Mouse (Mus musculus) natural killer cell, adult 2 months (primary cell): ENCODE results near the gene Ceacam16.

ENCODE experiments used
- DNase-seq, 2 experiments: peaks; one replicate each; pipeline ENCODE4 v3.0.0; 2022; ENCODE audit warnings: low spot score in 2 of 2

The Ceacam16 gene

GRCm38 (mm10) chr7:19861199-19861598 is at the start of gene Ceacam16:
Gene Ceacam16, minus strand, starts transcription at chr7:19861299.
- DNase-seq, result no peak

- peak; percentile 59 to 75 for DNase-seq
These were observed 49.6 kb upstream of the Ceacam16 start for GRCm38 (mm10) chr7:19910421-19911291.

- peak; percentile 57 to 71 for DNase-seq
These were observed 28.8 kb upstream of the Ceacam16 start for GRCm38 (mm10) chr7:19889881-19890280.

GRCm38 (mm10) chr7:19887849-19888248 is 26.8 kb upstream of the Ceacam16 start, which contains the start of gene Ceacam19:
Gene Ceacam19, minus strand, starts transcription at chr7:19887965.
- DNase-seq, result no peak

GRCm38 (mm10) chr7:19880754-19881153 is 19.7 kb upstream of the Ceacam16 start:
- no peak for DNase-seq

GRCm38 (mm10) chr7:19876781-19877425 is 15.8 kb upstream of the Ceacam16 start:
- DNase-seq, result peak; percentile 63 to 76

- DNase-seq, result peak; percentile 49 to 64
These were observed 15.0 kb upstream of the Ceacam16 start for GRCm38 (mm10) chr7:19875948-19876682.

GRCm38 (mm10) chr7:19871943-19872601 is 11.0 kb upstream of the Ceacam16 start:
- peak in 1 of 2 experiments; percentile 49 for DNase-seq

GRCm38 (mm10) chr7:19871137-19871621 is 10.1 kb upstream of the Ceacam16 start:
- DNase-seq, result peak; percentile 36 to 67

GRCm38 (mm10) chr7:19867751-19868399 is 6.8 kb upstream of the Ceacam16 start:
- no peak for DNase-seq

GRCm38 (mm10) chr7:19866490-19866889 is 5.4 kb upstream of the Ceacam16 start:
- no peak for DNase-seq

- DNase-seq, result no peak
These were observed 4.3 kb upstream of the Ceacam16 start for GRCm38 (mm10) chr7:19865246-19866036.

- no peak for DNase-seq
These were observed 3.1 kb upstream of the Ceacam16 start for GRCm38 (mm10) chr7:19864241-19864640.

- no peak for DNase-seq
These were observed 1.4 kb downstream of the Ceacam16 start for GRCm38 (mm10) chr7:19859740-19860139.

- DNase-seq, result no peak
These were observed 4.8 kb downstream of the Ceacam16 start for GRCm38 (mm10) chr7:19856283-19856682.

- peak; percentile 20 to 36 for DNase-seq
These were observed 5.4 kb downstream of the Ceacam16 start for GRCm38 (mm10) chr7:19855663-19856062.

GRCm38 (mm10) chr7:19853526-19853925 is 7.6 kb downstream of the Ceacam16 start:
- DNase-seq, result no peak

- DNase-seq, result no peak
These were observed 9.1 kb downstream of the Ceacam16 start, which contains the start of gene Gm19345 for GRCm38 (mm10) chr7:19851858-19852570. Gene Gm19345, plus strand, starts transcription at chr7:19852003.

- DNase-seq, result peak; percentile 38 to 59
These were observed 16.5 kb downstream of the Ceacam16 start for GRCm38 (mm10) chr7:19844521-19845171.
